Mouse (Mus musculus): ENCODE measurements around the gene Bclaf1.

GRCm38 (mm10) chr10:20382807-20383419 lies 70.6 kb downstream of the Bclaf1 start:
- TF ChIP-seq POLR2AphosphoS2 (IDR thresholded peaks at IDR 0.05; ENCODE audit: insufficient read length, low read depth) = no peak
- TF ChIP-seq POLR2A (IDR thresholded peaks at IDR 0.05; ENCODE audit: insufficient read length, low read depth) = no peak
- no peak for TF ChIP-seq TCF3 (IDR thresholded peaks at IDR 0.05; ENCODE audit: insufficient read length, low read depth)
- TF ChIP-seq CEBPB (IDR thresholded peaks at IDR 0.05; ENCODE audit: insufficient read depth, poor library complexity, severe bottlenecking) = no peak
- no peak for TF ChIP-seq TCF12 (IDR thresholded peaks at IDR 0.05; ENCODE audit: insufficient read depth, poor library complexity, severe bottlenecking)
- TF ChIP-seq MYOD1 (IDR thresholded peaks at IDR 0.05; ENCODE audit: control insufficient read depth in 1 of 3, insufficient read length in 2 of 3, low read depth in 2 of 3) = no peak
- no peak for TF ChIP-seq MAX (IDR thresholded peaks at IDR 0.05; ENCODE audit: low read depth)
- TF ChIP-seq USF1 (IDR thresholded peaks at IDR 0.05; ENCODE audit: low read depth) = no peak
- TF ChIP-seq E2F4 (IDR thresholded peaks at IDR 0.05; ENCODE audit: insufficient read depth) = no peak
- TF ChIP-seq MYOG (IDR thresholded peaks at IDR 0.05; ENCODE audit: control insufficient read depth in 1 of 3, insufficient read depth in 1 of 3, insufficient read length in 2 of 3, low read depth in 2 of 3) = no peak

Measured in myocyte (in vitro differentiated cells).